ENCODE assay signal across 8 mouse cellular contexts in the genomic region with DNA sequence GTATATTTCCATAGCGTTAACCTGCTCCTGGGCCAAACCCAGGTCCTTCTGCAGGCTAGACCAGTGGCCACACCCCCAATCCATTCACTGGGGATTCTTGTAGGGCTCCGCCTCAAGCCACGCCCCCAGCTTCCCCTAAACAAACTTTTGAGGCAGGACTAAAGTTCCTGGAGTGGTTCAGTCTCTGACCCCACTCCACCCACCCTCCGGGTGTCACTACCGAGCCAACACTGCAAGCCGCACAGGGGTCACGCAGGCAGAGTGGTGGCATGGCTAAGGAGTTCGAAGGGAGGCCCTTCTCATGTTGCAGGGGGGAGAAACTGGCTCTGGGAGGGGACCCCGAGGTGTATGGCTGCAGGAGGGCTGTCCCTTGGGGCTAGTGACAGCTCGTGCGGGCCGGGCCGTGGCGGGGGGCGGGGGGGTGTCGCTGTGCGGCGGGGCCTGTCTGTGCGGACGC. TPM values are rescaled to one million over a fixed set of nuclear protein-coding genes. Genes with fewer than 3 reads are reported as not detected.
DNase-seq lines count a peak whose midpoint lies in the region; ATAC-seq lines count a peak whose summit lies in the region.

No protein-coding gene starts in this region.

- peak overlapping the region; percentile 92 for H3K4me2 ChIP-seq in heart, embryonic 16.5 days (ENCODE audit: low read depth, low read length)

- peak; percentile 25 to 38 for DNase-seq in CD8-positive naive resting alpha-beta T cell, adult 2 months (ENCODE audit: low read depth in 2 of 2, low spot score in 2 of 2)
- peak; percentile 88 for DNase-seq in brain, adult 2 months (ENCODE audit: low read depth, low spot score)
- peak; percentile 97 for DNase-seq in kidney, postnatal 25 days
- DNase-seq in lung, postnatal 14 days: peak; percentile 92
- peak; percentile 73 for DNase-seq in ovary, postnatal 14 days (ENCODE audit: low spot score)
- DNase-seq in thymus, postnatal 36 days: peak; percentile 78 to 83

- H3K9ac ChIP-seq in heart, embryonic 16.5 days (ENCODE audit: low read length): peak overlapping the region; percentile 89

- no peaks in the 10 kb centered on the region for H3K36me3 ChIP-seq in erythroblast, embryonic 14.5 days (ENCODE audit: control insufficient read depth)
- H3K36me3 ChIP-seq in heart, embryonic 16.5 days (ENCODE audit: control insufficient read depth, insufficient read depth): no peaks in the 10 kb centered on the region

- peaks cover 83% of the 10 kb centered on the region for H3K27me3 ChIP-seq in erythroblast, embryonic 14.5 days (ENCODE audit: control insufficient read depth)
- no peaks in the 10 kb centered on the region for H3K27me3 ChIP-seq in heart, embryonic 16.5 days (ENCODE audit: control insufficient read depth, insufficient read depth, low read length)

- H3K27ac ChIP-seq in heart, embryonic 16.5 days (ENCODE audit: low read length): peak overlapping the region; percentile 98

- peak overlapping the region; percentile 71 for H3K4me3 ChIP-seq in erythroblast, embryonic 14.5 days (replicated peaks)
- H3K4me3 ChIP-seq in heart, embryonic 16.5 days (ENCODE audit: low read length): peak overlapping the region; percentile 79

- H3K4me1 ChIP-seq in erythroblast, embryonic 14.5 days (ENCODE audit: control insufficient read depth): peaks cover 54% of the 10 kb centered on the region
- peaks cover 51% of the 10 kb centered on the region for H3K4me1 ChIP-seq in heart, embryonic 16.5 days (ENCODE audit: control insufficient read depth, insufficient read depth, low read length)

- WGBS in heart, embryonic 16.5 days: under 1% methylated on average over 20 of the region's 20 CpGs

- ATAC-seq in heart, embryonic 16.5 days (replicated peaks; ENCODE audit: extremely low read depth, insufficient read depth, low FRiP score): peak; percentile 18

- H3K9me3 ChIP-seq in erythroblast, embryonic 14.5 days (ENCODE audit: control insufficient read depth, low read length): peaks cover 2% of the 10 kb centered on the region; the same call in 1 of the 2 replicates
- no peaks in the 10 kb centered on the region for H3K9me3 ChIP-seq in heart, embryonic 16.5 days (replicated peaks; ENCODE audit: control insufficient read depth, low read length)

RNA-seq across cellular contexts. Expression of gene Nfic, which starts 25.8 kb away (rescaled TPM):
- 0.55 and 0.94 TPM in 2 replicates for polyA plus RNA-seq in erythroblast, embryonic 14.5 days (2012)
- 54.7 and 61.1 TPM in 2 replicates for polyA plus RNA-seq in heart, embryonic 16.5 days (2015; fragmentation: Nextera tagmentation; extraction: Ambion mirVana)

RNA-seq across cellular contexts. Expression of gene Smim24, which starts 36.8 kb away (rescaled TPM):
- polyA plus RNA-seq in erythroblast, embryonic 14.5 days (2012): 0.09 TPM in 1 of 2 replicates, not detected in the other
- polyA plus RNA-seq in heart, embryonic 16.5 days (2015; fragmentation: Nextera tagmentation; extraction: Ambion mirVana): 5.0 and 9.2 TPM in 2 replicates

RNA-seq across cellular contexts. Expression of gene Gm48552, which starts 40.8 kb away (rescaled TPM):
- polyA plus RNA-seq in erythroblast, embryonic 14.5 days (2012): 0.26 and 0.80 TPM in 2 replicates
- polyA plus RNA-seq in heart, embryonic 16.5 days (2015; fragmentation: Nextera tagmentation; extraction: Ambion mirVana): 0.55 and 0.83 TPM in 2 replicates

RNA-seq across cellular contexts. Expression of gene Gm48551, which starts 45.4 kb away (rescaled TPM):
- polyA plus RNA-seq in erythroblast, embryonic 14.5 days (2012): 0.08 and 0.20 TPM in 2 replicates
- 2.1 and 2.6 TPM in 2 replicates for polyA plus RNA-seq in heart, embryonic 16.5 days (2015; fragmentation: Nextera tagmentation; extraction: Ambion mirVana)

RNA-seq across cellular contexts. Expression of gene Dohh, which starts 45.4 kb away (rescaled TPM):
- polyA plus RNA-seq in erythroblast, embryonic 14.5 days (2012): 29.2 and 34.1 TPM in 2 replicates
- polyA plus RNA-seq in heart, embryonic 16.5 days (2015; fragmentation: Nextera tagmentation; extraction: Ambion mirVana): 83.4 and 86.2 TPM in 2 replicates

Comparison
In these comparisons a context has a peak if more than half of its experiments do, and no peak if none do; other contexts are left out.
1. Peak in every context shown above with its lines: DNase-seq, ATAC-seq, H3K4me3 ChIP-seq and H3K27ac ChIP-seq.
2. DNase-seq: peak in every context shown above with its lines; median percentile 97 in kidney, postnatal 25 days; 92 in lung, postnatal 14 days; 88 in brain, adult 2 months; 80 in thymus, postnatal 36 days; 73 in ovary, postnatal 14 days; 32 in CD8-positive naive resting alpha-beta T cell, adult 2 months.
3. RNA of gene Nfic, which starts 25.8 kb away (polyA plus RNA-seq): 54.7 to 61.1 TPM in heart, embryonic 16.5 days; 0.55 to 0.94 TPM in erythroblast, embryonic 14.5 days; every median in the first group is over 10 times any median in the second.